Mouse (Mus musculus) embryonic stem cell, embryonic (primary cell): ENCODE data around the gene Agap3.

Experiments
- CTCF ChIA-PET, 4 experiments: fragments of 300-600 bp in 2 of 4; fragments of 350-600 bp in 2 of 4; sonication (Branson Sonifier 250); formaldehyde crosslinking; loops; one replicate each; lab custom pipeline; 2022; ENCODE audit warnings: inconsistent platforms in 2 of 4; lab: Charles Lee
- POLR2A ChIA-PET, 4 experiments: fragments of 300-600 bp in 2 of 4; fragments of 350-600 bp in 2 of 4; sonication (Branson Sonifier 250); formaldehyde crosslinking; loops; one replicate each; lab custom pipeline; 2022; ENCODE audit warnings: antibody characterized with exemption in 4 of 4, inconsistent platforms in 1 of 4; lab: Charles Lee

The Agap3 gene

GRCm38 (mm10) chr5:24536511-24536910, 84.5 kb downstream of the Agap3 start:
- POLR2A ChIA-PET = interaction anchor here in 2 of 4 experiments (0.7 to 2.9 kb wide), 3 partner anchors 10 to 67 kb away, joined by 3 to 8 read pairs (median 3); partner anchors contain the start of genes Abcf2 (in 1 of the 2) and Gbx1 (in 1 of the 2)
- CTCF ChIA-PET = interaction anchor here in 1 of 4 experiments (1.4 to 2.2 kb wide), 2 partner anchors 26 to 53 kb away, joined by 5 to 9 read pairs; no protein-coding TSS in a partner anchor

GRCm38 (mm10) chr5:24537618-24538017, 85.6 kb downstream of the Agap3 start:
- ChIA-PET CTCF (interaction anchor here in 2 of 4 experiments (0.5 to 2.2 kb wide), 5 partner anchors 27 to 121 kb away, joined by 3 to 9 read pairs (median 4); no protein-coding TSS in a partner anchor), POLR2A (interaction anchor here in 2 of 4 experiments (0.6 to 2.9 kb wide), 3 partner anchors 14 to 216 kb away, joined by 3 to 8 read pairs (median 3); partner anchors contain the start of gene Abcf2 (in 1 of the 2))

- ChIA-PET POLR2A (interaction anchor here in 3 of 4 experiments (0.6 to 2.9 kb wide), 10 partner anchors 10 to 1138 kb away, joined by 3 to 8 read pairs (median 4); partner anchors contain the start of genes Abcf2 (in 2 of the 3) and Nub1 (in 1 of the 3)), CTCF (interaction anchor here in 3 of 4 experiments (0.6 to 2.2 kb wide), 4 partner anchors 9 to 90 kb away, joined by 3 to 9 read pairs (median 4); no protein-coding TSS in a partner anchor)
Measured at GRCm38 (mm10) chr5:24539571-24540296, 87.8 kb downstream of the Agap3 start.

GRCm38 (mm10) chr5:24540387-24541143, 88.6 kb downstream of the Agap3 start, which contains the start of gene Asb10:
Gene Asb10 (minus strand): TSS chr5:24540978.
- POLR2A ChIA-PET = interaction anchor here in 3 of 4 experiments (0.6 to 2.1 kb wide), 12 partner anchors 8 to 1139 kb away, joined by 3 to 6 read pairs (median 3); partner anchors contain the start of genes Abcf2 (in 1 of the 3) and Nub1 (in 1 of the 3)
- CTCF ChIA-PET = interaction anchor here in 2 of 4 experiments (0.8 to 2.2 kb wide), 3 partner anchors 10 to 23 kb away, joined by 3 to 9 read pairs (median 4); no protein-coding TSS in a partner anchor

GRCm38 (mm10) chr5:24541144-24541569, 89.2 kb downstream of the Agap3 start:
- POLR2A ChIA-PET = interaction anchor here in 2 of 4 experiments (0.6 to 1.8 kb wide), 6 partner anchors 8 to 782 kb away, joined by 3 to 6 read pairs (median 3); partner anchors contain the start of gene Nub1 (in 1 of the 2)

GRCm38 (mm10) chr5:24542643-24543042, 90.7 kb downstream of the Agap3 start:
- ChIA-PET POLR2A (interaction anchor here in 1 of 4 experiments (1.8 kb wide), 1 partner anchor 10 kb away, joined by 6 read pairs; no protein-coding TSS in a partner anchor), CTCF (no interaction called here)

More at GRCm38 (mm10) chr5:24541144-24541569, 89.2 kb downstream of the Agap3 start:
- CTCF ChIA-PET = interaction anchor here in 2 of 4 experiments (1.1 to 2.2 kb wide), 3 partner anchors 8 to 11 kb away, joined by 3 to 9 read pairs (median 4); no protein-coding TSS in a partner anchor

GRCm38 (mm10) chr5:24550598-24551316, 98.8 kb downstream of the Agap3 start:
- CTCF ChIA-PET = interaction anchor here in 3 of 4 experiments (0.6 to 1.3 kb wide), 5 partner anchors 9 to 67 kb away, joined by 3 to 4 read pairs (median 3); no protein-coding TSS in a partner anchor
- POLR2A ChIA-PET = interaction anchor here in 2 of 4 experiments (0.6 to 1.5 kb wide), 6 partner anchors 11 to 135 kb away, joined by 3 to 5 read pairs (median 3); partner anchors contain the start of gene Nub1 (in 1 of the 2)

- CTCF ChIA-PET = interaction anchor here in 2 of 4 experiments (0.8 to 1.3 kb wide), 4 partner anchors 10 to 68 kb away, joined by 3 to 4 read pairs (median 3); no protein-coding TSS in a partner anchor
- POLR2A ChIA-PET = interaction anchor here in 1 of 4 experiments (0.7 to 1.5 kb wide), 4 partner anchors 10 to 134 kb away, joined by 3 to 5 read pairs (median 3); partner anchors contain the start of gene Nub1
Measured at GRCm38 (mm10) chr5:24551317-24551688, 99.3 kb downstream of the Agap3 start.
